Mouse (Mus musculus) stomach, postnatal 0 days (tissue): ENCODE measurements around the gene Olfr32. TPM values are rescaled to one million over a fixed set of nuclear protein-coding genes. Genes with fewer than 3 reads are reported as not detected.
"Not testable (repeated sequence)": the region's sequence is repeated elsewhere in the genome, so short reads cannot be mapped to it uniquely, and the experiment has no call there.

Source experiments
- ATAC-seq: fragments of 200-750 bp; cut with Nextera tagmentation; 2 replicates; pipeline ENCODE4 v1.8.0; 2017; ENCODE audit not compliant: low FRiP score, low TSS enrichment
- DNase-seq: peaks from one replicate; pipeline ENCODE4 v3.0.0-alpha.2; 2016; ENCODE audit warnings: low spot score
- H3K27ac ChIP-seq: fragments of 300-500 bp; sonication (generic); replicated peaks from 2 replicates; pipeline ENCODE4 v1.5.1; 2014; ENCODE audit warnings: mild to moderate bottlenecking, control low read depth
- H3K27me3 ChIP-seq: fragments of 300-500 bp; sonication (generic); 2 replicates; pipeline ENCODE4 v1.6.1; 2014; ENCODE audit warnings: low read length; ENCODE audit not compliant: control insufficient read depth, insufficient read depth
- H3K36me3 ChIP-seq: fragments of 300-500 bp; sonication (generic); 2 replicates; pipeline ENCODE4 v1.6.1; 2014; ENCODE audit warnings: low read length, mixed read lengths; ENCODE audit not compliant: control insufficient read depth, insufficient read depth
- H3K4me1 ChIP-seq: fragments of 300-500 bp; sonication (generic); replicated peaks from 2 replicates; pipeline ENCODE4 v1.6.1; 2014; ENCODE audit warnings: antibody characterized with exemption; ENCODE audit not compliant: control insufficient read depth, insufficient read depth
- H3K4me2 ChIP-seq: fragments of 300-500 bp; sonication (generic); replicated peaks from 2 replicates; pipeline ENCODE4 v1.6.1; 2014; ENCODE audit warnings: low read depth, mild to moderate bottlenecking, control low read depth, moderate library complexity
- H3K4me3 ChIP-seq: fragments of 300-500 bp; sonication (generic); 2 replicates; pipeline ENCODE4 v1.5.1; 2014; ENCODE audit warnings: low read depth, low read length, control low read depth
- H3K9ac ChIP-seq: fragments of 300-500 bp; sonication (generic); 2 replicates; pipeline ENCODE4 v1.6.1; 2014; ENCODE audit warnings: mild to moderate bottlenecking, low read length, control low read depth, mixed read lengths
- H3K9me3 ChIP-seq: fragments of 300-500 bp; sonication (generic); 2 replicates; pipeline ENCODE4 v1.6.1; 2016; ENCODE audit warnings: low read length; ENCODE audit not compliant: control insufficient read depth
- CTCF ChIP-seq: IDR thresholded peaks from 2 replicates; pipeline ENCODE4 v1.5.1; 2016; ENCODE audit warnings: antibody characterized with exemption, low read depth, mild to moderate bottlenecking, moderate library complexity
- EP300 ChIP-seq: optimal IDR thresholded peaks from 2 replicates; pipeline ENCODE3; 2016; ENCODE audit warnings: antibody characterized with exemption
- WGBS: fragments of 180-500 bp; shearing (Covaris S2); extraction: QIAGEN DNeasy Blood & Tissue Kit; methylation state at CpG from one replicate; pipeline ENCODE4 v1.1.7; 2014; 5-methylcytosine and 5-hydroxymethylcytosine counted together
- polyA plus RNA-seq: library from polyadenylated mRNA; unstranded; fragments of >200 nt; fragmentation: Nextera tagmentation; extraction: Ambion mirVana; gene quantifications from 2 replicates; pipeline ENCODE4 v1.2.1, GENCODE M21; 2015

Gene Olfr32
- not detected in 2 replicates for polyA plus RNA-seq

- no peak within 1 kb of the TSS for H3K9ac ChIP-seq
- H3K27ac ChIP-seq: no peak within 1 kb of the TSS
- DNase-seq (no peak), ATAC-seq (no peak)
- H3K4me1 ChIP-seq: no peaks in the 10 kb centered on the region
- no peaks in the 10 kb centered on the region for H3K36me3 ChIP-seq
- H3K4me2 ChIP-seq: no peak within 1 kb of the TSS
- no peaks in the 10 kb centered on the region for H3K9me3 ChIP-seq
- H3K4me3 ChIP-seq: no peak within 1 kb of the TSS
- no peak for TF ChIP-seq EP300
- TF ChIP-seq CTCF: no peak
- no peaks in the 10 kb centered on the region for H3K27me3 ChIP-seq
These were observed at the start of gene Olfr32 for GRCm38 (mm10) chr2:90142196-90142595. Olfr32 (minus strand) TSS chr2:90142296.

- H3K36me3 ChIP-seq, H3K4me3 ChIP-seq, H3K27me3 ChIP-seq, H3K9me3 ChIP-seq, H3K4me1 ChIP-seq, H3K4me2 ChIP-seq, H3K9ac ChIP-seq, DNase-seq, H3K27ac ChIP-seq, ATAC-seq: not testable (repeated sequence)
- no CpG with 5 or more reads among the region's 5 CpGs for WGBS
These were observed 45.0 kb upstream of the Olfr32 start for GRCm38 (mm10) chr2:90187082-90187481.

GRCm38 (mm10) chr2:90186082-90186481 lies 44.0 kb upstream of the Olfr32 start:
- H3K4me2 ChIP-seq, H3K4me1 ChIP-seq, H3K4me3 ChIP-seq, DNase-seq, H3K9me3 ChIP-seq, H3K27me3 ChIP-seq, H3K9ac ChIP-seq, H3K36me3 ChIP-seq, H3K27ac ChIP-seq, ATAC-seq: not testable (repeated sequence)
- no CpG with 5 or more reads among the region's 4 CpGs for WGBS

- Histone ChIP-seq H3K27ac (no peak overlapping the region), H3K9me3 (no peaks in the 10 kb centered on the region), H3K27me3 (no peaks in the 10 kb centered on the region), H3K4me3 (no peak overlapping the region), H3K4me2 (no peak overlapping the region), H3K36me3 (no peaks in the 10 kb centered on the region), H3K9ac (no peak overlapping the region), H3K4me1 (no peaks in the 10 kb centered on the region)
- no peak for ATAC-seq
- 88% methylated on average over 9 of the region's 9 CpGs for WGBS
- no peak for TF ChIP-seq CTCF
- TF ChIP-seq EP300: no peak
- DNase-seq: no peak
These were observed 11.8 kb upstream of the Olfr32 start for GRCm38 (mm10) chr2:90153916-90154315.

- DNase-seq (no peak), ATAC-seq (no peak)
- Histone ChIP-seq H3K9me3 (no peaks in the 10 kb centered on the region), H3K36me3 (no peaks in the 10 kb centered on the region), H3K27me3 (no peaks in the 10 kb centered on the region), H3K4me2 (no peak within 1 kb of the TSS), H3K27ac (no peak within 1 kb of the TSS), H3K4me1 (no peaks in the 10 kb centered on the region), H3K4me3 (no peak within 1 kb of the TSS), H3K9ac (no peak within 1 kb of the TSS)
- WGBS: 73% methylated on average over 3 of the region's 3 CpGs
- TF ChIP-seq EP300: no peak
- no peak for TF ChIP-seq CTCF
These were observed 10.9 kb upstream of the Olfr32 start, which contains the start of gene Olfr1270 for GRCm38 (mm10) chr2:90152991-90153390. Olfr1270 (minus strand) TSS chr2:90153091.

- no peak for ATAC-seq
- Histone ChIP-seq H3K4me1 (no peaks in the 10 kb centered on the region), H3K36me3 (no peaks in the 10 kb centered on the region), H3K9me3 (no peaks in the 10 kb centered on the region), H3K27me3 (no peaks in the 10 kb centered on the region), H3K4me2 (no peak within 1 kb of the TSS), H3K4me3 (no peak within 1 kb of the TSS), H3K27ac (no peak within 1 kb of the TSS), H3K9ac (no peak within 1 kb of the TSS)
- no peak for DNase-seq
- 89% methylated on average over 1 of the region's 1 CpGs for WGBS
- TF ChIP-seq CTCF (no peak), EP300 (no peak)
These were observed 20.8 kb downstream of the Olfr32 start, which contains the start of gene Olfr1269 for GRCm38 (mm10) chr2:90121312-90121711. Olfr1269 (minus strand) TSS chr2:90121412.

Other genes with a start within 250 kb of the Olfr32 start
- gene Olfr1258, start 215.0 kb downstream of the Olfr32 start, polyA plus RNA-seq: not detected in 2 replicates
- 0.02 TPM in 1 of 2 replicates, not detected in the other for gene Olfr1259, start 193.6 kb downstream of the Olfr32 start, polyA plus RNA-seq
- gene Olfr1260, start 168.0 kb downstream of the Olfr32 start, polyA plus RNA-seq: not detected in 2 replicates
- gene Olfr1261, start 151.1 kb downstream of the Olfr32 start, polyA plus RNA-seq: not detected in 2 replicates
- 0.02 TPM in 1 of 2 replicates, not detected in the other for gene Olfr1262, start 142.2 kb downstream of the Olfr32 start, polyA plus RNA-seq
- not detected in 2 replicates for gene Olfr1263, start 130.2 kb downstream of the Olfr32 start, polyA plus RNA-seq
- not detected in 2 replicates for gene Olfr1264, start 116.7 kb downstream of the Olfr32 start, polyA plus RNA-seq
- gene Olfr1265, start 107.0 kb downstream of the Olfr32 start, polyA plus RNA-seq: 0.04 TPM in 1 of 2 replicates, not detected in the other
- not detected in 2 replicates for gene Olfr140, start 78.7 kb downstream of the Olfr32 start, polyA plus RNA-seq
- gene Olfr1269, start 20.9 kb downstream of the Olfr32 start, polyA plus RNA-seq: not detected in 2 replicates
- gene Olfr1270, start 10.8 kb upstream of the Olfr32 start, polyA plus RNA-seq: not detected in 2 replicates
- not detected in 2 replicates for gene Olfr1506, start 82.2 kb upstream of the Olfr32 start, polyA plus RNA-seq
- gene Olfr142, start 115.3 kb upstream of the Olfr32 start, polyA plus RNA-seq: not detected in 2 replicates
- 0.04 TPM in 1 of 2 replicates, not detected in the other for gene Olfr1271, start 128.7 kb upstream of the Olfr32 start, polyA plus RNA-seq
- not detected in 2 replicates for gene Olfr1272, start 150.5 kb upstream of the Olfr32 start, polyA plus RNA-seq
- gene Gm13769, start 179.9 kb upstream of the Olfr32 start, polyA plus RNA-seq: not detected in 2 replicates